Mouse (Mus musculus) heart, embryonic 11.5 days (tissue): ENCODE data around the gene Ubox5. TPM values are rescaled to one million over a fixed set of nuclear protein-coding genes. Genes with fewer than 3 reads are reported as not detected.
A peak's percentile ranks its signal among the peaks of the same experiment; 100 is the strongest.
"Not testable (repeated sequence)": the region's sequence is repeated elsewhere in the genome, so short reads cannot be mapped to it uniquely, and the experiment has no call there.

Experiments used
- ATAC-seq: fragments of 200-750 bp; cut with Nextera tagmentation; replicated peaks from 2 replicates; pipeline ENCODE4 v1.8.0; 2017; ENCODE audit warnings: moderate library complexity; ENCODE audit not compliant: insufficient number of reproducible peaks, low FRiP score, low TSS enrichment
- H3K27ac ChIP-seq: fragments of 300-500 bp; sonication (generic); 2 replicates; pipeline ENCODE4 v1.5.1; 2014; ENCODE audit warnings: mild to moderate bottlenecking, low read depth, low read length
- H3K27me3 ChIP-seq: fragments of 300-500 bp; sonication (generic); 2 replicates; pipeline ENCODE4 v1.6.1; 2014; ENCODE audit warnings: mild to moderate bottlenecking, low read length, mixed read lengths; ENCODE audit not compliant: control insufficient read depth, insufficient read depth
- H3K36me3 ChIP-seq: fragments of 300-500 bp; sonication (generic); 2 replicates; pipeline ENCODE4 v1.6.1; 2014; ENCODE audit warnings: mild to moderate bottlenecking, low read length, moderate library complexity, mixed read lengths; ENCODE audit not compliant: control insufficient read depth, insufficient read depth
- H3K4me1 ChIP-seq: fragments of 300-500 bp; sonication (generic); 2 replicates; pipeline ENCODE4 v1.6.1; 2014; ENCODE audit warnings: low read length; ENCODE audit not compliant: control insufficient read depth, insufficient read depth
- H3K4me2 ChIP-seq: fragments of 300-500 bp; sonication (generic); 2 replicates; pipeline ENCODE4 v1.6.1; 2014; ENCODE audit warnings: mild to moderate bottlenecking, moderate library complexity
- H3K4me3 ChIP-seq: fragments of 300-500 bp; sonication (generic); 2 replicates; pipeline ENCODE4 v1.5.1; 2014; ENCODE audit warnings: low read depth, low read length
- H3K9ac ChIP-seq: fragments of 300-500 bp; sonication (generic); 2 replicates; pipeline ENCODE4 v1.6.1; 2014; ENCODE audit warnings: mild to moderate bottlenecking, low read depth, low read length, moderate library complexity
- H3K9me3 ChIP-seq: fragments of 300-500 bp; sonication (generic); replicated peaks from 2 replicates; pipeline ENCODE4 v1.6.1; 2016; ENCODE audit warnings: low read length; ENCODE audit not compliant: control insufficient read depth
- WGBS: fragments of 180-500 bp; shearing (Covaris S2); extraction: QIAGEN DNeasy Blood & Tissue Kit; methylation state at CpG from one replicate; pipeline ENCODE4 v1.1.7; 2014; ENCODE audit not compliant: insufficient replicate concordance; 5-methylcytosine and 5-hydroxymethylcytosine counted together
- polyA plus RNA-seq: library from polyadenylated mRNA; unstranded; fragments of >200 nt; fragmentation: Nextera tagmentation; extraction: Ambion mirVana; gene quantifications from 2 replicates; pipeline ENCODE4 v1.2.1, GENCODE M21; 2014

The Ubox5 gene
- polyA plus RNA-seq, 1 experiment from 2014 or later = 10.4 TPM

DNA sequence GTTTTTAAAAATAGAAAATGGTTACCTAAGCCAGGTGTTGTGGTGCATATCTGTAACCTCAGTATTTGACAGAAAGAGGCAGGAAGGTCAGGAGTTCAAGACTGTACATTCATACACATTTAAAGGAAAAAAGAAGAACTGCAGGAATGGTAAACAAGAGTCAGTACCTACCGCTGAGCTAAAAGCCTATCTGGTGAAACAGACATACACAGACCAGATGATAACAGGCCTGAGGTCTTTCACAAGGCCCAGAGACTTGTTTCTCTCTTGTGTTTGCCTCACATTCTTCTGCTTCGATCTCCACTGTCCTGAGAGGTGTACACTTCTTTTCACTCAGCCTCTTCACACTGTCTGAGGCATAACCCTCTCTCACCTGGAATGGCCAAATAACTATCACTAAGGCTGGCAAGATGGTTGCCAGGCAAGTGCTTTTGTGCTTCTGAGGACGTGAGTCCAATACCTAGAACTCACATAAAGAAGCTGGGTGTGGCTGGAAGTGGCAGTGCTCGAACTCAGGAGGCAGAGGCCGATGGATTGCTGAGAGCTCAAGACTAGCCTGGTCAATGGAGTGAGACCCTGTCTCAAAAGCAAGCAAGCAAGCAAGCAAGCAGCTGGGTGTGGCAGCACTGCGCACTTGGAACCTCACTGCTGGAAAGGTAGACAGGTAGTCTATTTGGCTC is 26.0 kb upstream of the Ubox5 start:
- Histone ChIP-seq H3K27ac (peak overlapping the region; percentile 76), H3K36me3 (peaks cover 22% of the 10 kb centered on the region), H3K4me2 (no peak overlapping the region), H3K9me3 (no peaks in the 10 kb centered on the region), H3K9ac (no peak overlapping the region), H3K4me3 (no peak overlapping the region), H3K27me3 (no peaks in the 10 kb centered on the region), H3K4me1 (no peaks in the 10 kb centered on the region)
- 77% methylated on average over 6 of the region's 6 CpGs for WGBS
- peak; percentile 77 for ATAC-seq

GRCm38 (mm10) chr2:130653760-130654159 is 23.9 kb upstream of the Ubox5 start:
- Histone ChIP-seq H3K27ac (no peak overlapping the region), H3K9ac (no peak overlapping the region), H3K4me1 (no peaks in the 10 kb centered on the region), H3K27me3 (no peaks in the 10 kb centered on the region), H3K4me2 (no peak overlapping the region), H3K4me3 (no peak overlapping the region), H3K36me3 (peaks cover 20% of the 10 kb centered on the region), H3K9me3 (no peaks in the 10 kb centered on the region)
- ATAC-seq = no peak
- WGBS = 71% methylated on average over 1 of the region's 1 CpGs

DNA sequence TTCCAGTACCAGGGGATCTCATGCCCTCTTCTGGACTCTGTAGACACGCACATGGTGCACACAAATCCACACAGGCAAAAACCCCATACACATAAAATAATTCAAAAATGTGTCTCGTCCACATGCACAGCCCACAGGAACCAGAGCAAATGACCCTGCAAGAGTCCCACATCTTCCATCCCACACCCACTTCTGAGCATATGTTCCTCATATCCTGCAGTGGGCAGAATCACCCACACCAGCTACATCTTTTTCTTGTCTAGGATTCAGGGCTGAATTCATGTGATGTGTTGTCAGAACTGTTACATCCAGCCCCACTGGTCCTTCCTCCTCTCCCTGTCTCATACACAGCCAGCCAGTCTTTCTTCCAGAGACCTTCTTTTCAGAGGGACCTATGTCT is 23.5 kb upstream of the Ubox5 start:
- Histone ChIP-seq H3K4me1 (no peaks in the 10 kb centered on the region), H3K27me3 (no peaks in the 10 kb centered on the region), H3K9me3 (no peaks in the 10 kb centered on the region), H3K9ac (no peak overlapping the region), H3K36me3 (peaks cover 20% of the 10 kb centered on the region), H3K4me2 (no peak overlapping the region), H3K27ac (no peak overlapping the region), H3K4me3 (no peak overlapping the region)
- WGBS = 94% methylated on average over 2 of the region's 2 CpGs
- ATAC-seq = no peak

GRCm38 (mm10) chr2:130649028-130649427 is 19.2 kb upstream of the Ubox5 start:
- not testable (repeated sequence) for H3K9me3 ChIP-seq, H3K27me3 ChIP-seq, H3K9ac ChIP-seq, H3K4me3 ChIP-seq, H3K27ac ChIP-seq, H3K4me2 ChIP-seq, ATAC-seq, H3K36me3 ChIP-seq, H3K4me1 ChIP-seq
- 77% methylated on average over 6 of the region's 6 CpGs for WGBS

- H3K4me2 ChIP-seq = no peak overlapping the region
- H3K27me3 ChIP-seq = peaks cover 11% of the 10 kb centered on the region
- WGBS = 82% methylated on average over 4 of the region's 4 CpGs
- no peaks in the 10 kb centered on the region for H3K36me3 ChIP-seq
- H3K9me3 ChIP-seq = no peaks in the 10 kb centered on the region
- H3K9ac ChIP-seq = no peak overlapping the region
- no peaks in the 10 kb centered on the region; the same call in 1 of the 2 replicates for H3K4me1 ChIP-seq
- no peak for ATAC-seq
- H3K4me3 ChIP-seq = no peak overlapping the region
- H3K27ac ChIP-seq = no peak overlapping the region
These were observed 15.4 kb upstream of the Ubox5 start for GRCm38 (mm10) chr2:130645198-130645597.

DNA sequence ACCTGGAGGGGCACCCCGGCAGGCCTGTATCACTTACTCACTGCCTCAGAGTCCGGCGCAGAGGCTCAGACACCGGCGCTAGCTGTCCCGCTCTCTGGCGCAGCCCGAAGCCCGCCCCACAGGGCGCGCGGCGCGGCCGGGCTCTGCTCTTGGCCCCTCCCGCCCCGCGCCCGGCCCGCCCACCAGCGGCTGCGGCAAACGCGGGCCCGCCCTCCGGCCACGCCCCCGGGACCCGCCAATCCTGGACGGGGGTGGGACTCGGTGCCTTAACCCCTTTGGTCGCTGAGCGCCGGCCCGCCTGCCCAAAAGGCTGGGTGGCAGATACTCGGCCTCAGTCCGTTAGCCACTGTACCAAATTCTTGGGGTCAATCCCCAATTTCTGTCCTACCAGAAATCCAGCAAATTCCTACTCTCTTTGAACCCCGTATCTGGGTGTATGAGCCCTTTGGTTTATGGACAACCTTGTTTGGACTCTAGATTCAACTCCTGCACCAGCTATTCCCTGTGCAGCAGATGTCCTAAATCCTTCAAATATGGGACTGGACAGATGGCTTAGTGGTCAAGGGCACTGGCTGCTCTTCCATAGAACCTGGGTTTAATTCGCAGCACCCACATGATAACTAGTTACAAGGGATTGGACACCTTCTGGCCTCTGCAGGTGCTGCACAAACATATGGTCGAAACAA is 13.0 kb upstream of the Ubox5 start, which contains the start of gene Lzts3:
Gene Lzts3, minus strand, starts transcription at position 120 of the 686 bp plus-strand sequence.
- H3K27me3 ChIP-seq = peaks cover 24% of the 10 kb centered on the region
- H3K4me3 ChIP-seq = peak within 1 kb of the TSS; percentile 49
- WGBS = 5% methylated on average over 23 of the region's 40 CpGs
- H3K4me2 ChIP-seq = peak within 1 kb of the TSS; percentile 95
- H3K9me3 ChIP-seq = no peaks in the 10 kb centered on the region
- H3K27ac ChIP-seq = no peak within 1 kb of the TSS
- peak within 1 kb of the TSS; percentile 70 for H3K9ac ChIP-seq
- H3K4me1 ChIP-seq = no peaks in the 10 kb centered on the region; the same call in 1 of the 2 replicates
- peak; percentile 97 for ATAC-seq
- H3K36me3 ChIP-seq = no peaks in the 10 kb centered on the region

- peaks cover 30% of the 10 kb centered on the region for H3K27me3 ChIP-seq
- no peaks in the 10 kb centered on the region for H3K9me3 ChIP-seq
- no peak overlapping the region for H3K27ac ChIP-seq
- H3K36me3 ChIP-seq = no peaks in the 10 kb centered on the region
- H3K4me1 ChIP-seq = no peaks in the 10 kb centered on the region; the same call in 1 of the 2 replicates
- H3K4me3 ChIP-seq = peak overlapping the region; percentile 49
- peak overlapping the region; percentile 95 for H3K4me2 ChIP-seq
- ATAC-seq = peak; percentile 55
- WGBS = under 1% methylated on average over 25 of the region's 27 CpGs
- H3K9ac ChIP-seq = peak overlapping the region; percentile 70
These were observed 12.4 kb upstream of the Ubox5 start for GRCm38 (mm10) chr2:130642197-130642660.

DNA sequence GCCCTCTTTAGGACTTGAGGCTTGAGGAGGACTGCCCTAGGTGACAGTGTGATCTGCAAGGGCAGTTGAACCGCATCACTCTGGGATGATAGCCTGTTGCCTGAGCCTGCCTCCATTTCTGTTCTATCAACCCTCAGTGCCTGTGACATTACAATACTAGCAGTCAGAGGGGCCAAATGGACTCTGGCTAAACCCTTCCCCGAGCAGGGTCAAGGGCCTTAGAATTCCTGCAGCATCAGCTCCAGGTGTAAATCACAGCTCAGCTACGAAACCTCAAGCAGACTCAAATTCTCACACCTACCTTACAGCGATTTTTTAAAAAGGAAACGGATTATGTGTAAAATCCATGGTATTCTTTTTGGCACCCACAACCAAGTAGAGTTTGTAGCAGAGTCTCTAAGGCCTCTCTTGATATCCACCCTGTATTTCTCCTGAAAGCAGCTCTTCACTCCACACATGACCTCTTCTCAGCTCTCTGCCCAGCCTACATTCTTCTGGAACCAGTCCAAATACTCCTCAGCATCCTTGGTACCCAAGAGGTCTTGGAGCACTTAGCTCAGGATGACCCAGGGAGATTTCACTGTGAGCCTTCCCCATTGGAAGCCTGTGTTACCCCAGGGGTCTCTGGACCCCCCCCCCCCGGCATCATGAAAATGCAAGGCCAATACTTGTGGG is 11.7 kb upstream of the Ubox5 start:
- no peak overlapping the region; the same call in 1 of the 2 replicates for H3K9ac ChIP-seq
- H3K27ac ChIP-seq = no peak overlapping the region
- no peak overlapping the region for H3K4me3 ChIP-seq
- no peaks in the 10 kb centered on the region for H3K9me3 ChIP-seq
- peak overlapping the region; percentile 95; the same call in 1 of the 2 replicates for H3K4me2 ChIP-seq
- 66% methylated on average over 6 of the region's 6 CpGs for WGBS
- H3K4me1 ChIP-seq = no peaks in the 10 kb centered on the region; the same call in 1 of the 2 replicates
- no peaks in the 10 kb centered on the region for H3K36me3 ChIP-seq
- no peak for ATAC-seq
- peaks cover 37% of the 10 kb centered on the region for H3K27me3 ChIP-seq
